Mouse (Mus musculus): Measurements from ENCODE around the gene Mindy1.

Gene Mindy1

GRCm38 (mm10) chr3:95294316-95294715, 13.2 kb downstream of the Mindy1 start:
- no peak for DNase-seq (ENCODE audit: low spot score)

DNA sequence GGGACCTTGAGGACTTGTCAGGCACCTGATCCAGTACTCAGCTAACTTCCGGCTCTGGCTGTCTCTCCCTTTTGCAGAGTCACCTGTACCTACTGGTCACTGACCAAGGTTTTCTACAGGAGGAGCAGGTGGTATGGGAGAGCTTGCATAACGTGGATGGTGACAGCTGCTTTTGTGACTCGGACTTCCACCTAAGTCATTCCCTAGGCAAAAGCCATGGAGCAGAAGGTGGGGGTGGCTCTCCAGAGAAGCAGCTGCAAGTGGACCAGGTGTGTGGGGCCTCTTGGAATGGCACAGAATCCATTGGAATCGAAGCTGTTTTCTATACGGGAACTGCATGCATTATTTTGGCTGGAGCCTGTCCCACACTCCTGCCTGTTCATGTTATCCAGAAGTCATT, 13.6 kb downstream of the Mindy1 start:
- no peak for DNase-seq (ENCODE audit: low spot score)

DNA sequence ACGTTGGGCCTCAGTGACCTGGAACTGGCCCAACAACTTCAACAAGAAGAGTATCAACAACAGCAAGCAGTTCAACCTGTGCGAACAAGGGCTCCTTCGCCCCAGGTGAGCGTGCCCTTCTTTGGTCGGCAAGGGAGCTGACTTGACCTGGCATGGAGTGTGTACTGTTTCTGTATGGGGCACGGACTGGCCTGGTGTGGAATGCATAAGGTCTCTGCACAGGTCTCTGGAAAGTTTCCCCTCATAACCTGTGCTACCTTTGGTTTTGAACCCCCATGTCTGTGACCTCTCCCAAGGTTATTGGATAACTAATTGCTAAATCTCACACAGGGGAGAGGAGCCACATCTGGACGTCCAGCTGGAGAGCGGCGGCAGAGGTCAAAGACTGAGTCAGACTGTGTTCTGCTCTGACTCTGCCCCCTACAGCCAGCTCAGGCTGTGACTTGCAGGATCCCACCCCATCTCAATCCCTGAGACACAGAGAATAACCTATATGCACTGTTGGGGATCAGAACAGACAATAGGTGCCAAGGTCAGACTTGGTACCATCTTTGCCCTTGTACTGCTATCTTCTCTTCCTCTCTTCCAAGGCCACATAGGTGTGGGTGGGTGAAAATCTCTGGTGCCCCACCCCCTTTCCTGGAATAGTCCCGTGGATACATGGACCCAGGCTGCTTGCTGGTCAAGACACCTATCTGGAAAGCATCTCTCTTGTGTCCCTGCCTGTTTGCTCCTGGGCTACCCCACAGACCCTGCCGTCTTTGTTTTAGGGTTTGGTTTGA, 14.4 kb downstream of the Mindy1 start:
- DNase-seq (ENCODE audit: low spot score), result no peak

DNA sequence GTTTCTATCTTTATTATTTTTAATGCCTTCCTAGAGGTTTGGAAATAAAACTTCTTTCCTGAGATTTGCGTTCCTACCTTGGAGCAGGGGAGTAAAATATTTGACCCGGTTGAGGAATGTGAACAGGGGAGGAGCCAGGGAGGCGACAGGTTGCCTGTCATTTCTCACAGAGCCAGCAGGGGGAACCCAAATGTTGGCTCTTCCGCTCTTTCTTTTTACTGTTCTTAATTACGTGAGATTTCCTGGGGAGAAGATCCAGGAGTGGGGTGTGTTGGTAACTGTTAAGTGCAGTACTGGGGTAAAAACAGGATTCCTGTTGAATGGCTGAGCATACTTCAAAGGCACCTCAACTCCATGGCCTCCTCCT, 14.9 kb downstream of the Mindy1 start:
- DNase-seq (ENCODE audit: low spot score), result no peak

DNA sequence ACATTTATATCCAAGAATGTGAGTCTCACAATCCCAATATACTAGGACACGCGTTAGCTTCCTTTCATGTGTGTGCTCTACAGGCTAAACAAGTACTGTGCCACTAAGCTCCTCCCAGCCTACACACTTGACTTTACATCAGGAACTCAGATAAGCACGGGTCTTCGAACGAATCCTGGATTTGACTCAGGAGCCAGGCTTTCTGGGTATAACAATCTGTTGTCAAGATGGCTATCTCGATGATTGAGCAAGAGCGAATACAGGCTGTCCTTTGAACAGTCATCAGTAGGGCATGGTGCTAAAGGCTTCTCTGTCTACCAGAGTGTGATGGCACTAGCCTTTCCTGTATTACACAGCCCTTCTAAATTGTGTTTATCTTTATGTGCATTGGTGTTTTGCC, 16.9 kb downstream of the Mindy1 start:
- DNase-seq (ENCODE audit: low spot score), result no peak

DNA sequence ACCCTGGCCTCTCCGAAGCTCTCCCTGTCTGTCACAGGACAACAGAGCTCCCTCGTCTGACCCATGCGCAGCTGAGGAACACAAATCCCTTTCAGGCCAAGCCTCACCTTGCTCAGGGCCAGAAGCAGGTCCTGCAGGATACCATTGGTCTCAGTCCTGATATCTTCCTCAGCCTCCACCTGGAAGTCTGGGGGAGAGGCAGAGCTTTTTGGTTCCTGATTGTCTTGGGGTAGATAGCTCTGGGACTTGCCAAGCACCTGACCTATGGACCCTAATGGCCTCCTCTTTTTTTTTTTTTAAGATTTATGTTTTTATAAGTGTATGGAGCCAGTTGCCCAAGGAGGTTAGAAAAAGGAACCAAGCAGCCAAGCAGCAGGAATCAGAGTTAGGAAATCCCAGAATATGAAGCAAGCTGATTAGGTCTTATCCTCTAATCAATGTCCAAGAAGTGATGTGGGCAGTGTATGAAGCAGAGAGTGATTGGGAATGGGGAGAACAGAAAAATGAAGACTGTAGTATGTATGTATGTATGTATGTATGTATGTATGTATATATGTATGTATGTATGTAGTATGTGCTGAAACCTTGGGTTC, 20.2 kb downstream of the Mindy1 start:
- DNase-seq (ENCODE audit: low spot score), result no peak

GRCm38 (mm10) chr3:95306244-95306643, 25.1 kb downstream of the Mindy1 start:
- DNase-seq (ENCODE audit: low spot score), result no peak

DNA sequence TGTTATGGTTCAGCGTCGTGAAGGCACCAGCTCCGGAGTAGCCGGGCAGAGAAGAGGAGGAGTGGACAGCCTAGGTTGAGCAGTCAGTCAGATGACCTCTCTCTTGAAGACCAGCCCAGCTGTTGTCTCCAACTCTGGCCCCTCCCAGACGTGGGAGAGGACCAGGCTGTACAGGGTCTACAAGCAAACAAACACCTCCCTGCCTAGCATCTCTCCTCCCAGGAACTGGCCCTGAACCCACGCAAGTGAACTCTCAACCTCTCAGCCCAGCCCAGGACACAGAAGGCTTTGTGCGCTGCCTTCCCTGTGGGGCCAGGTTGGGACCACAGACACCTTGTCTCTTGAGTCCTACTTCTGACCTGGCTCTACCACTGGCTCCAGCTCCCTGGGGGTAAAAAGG, 26.0 kb downstream of the Mindy1 start, which contains the start of gene Anxa9:
Gene Anxa9, minus strand, starts transcription at position 77 of the 400 bp plus-strand sequence.
- DNase-seq (ENCODE audit: low spot score), result no peak

DNA sequence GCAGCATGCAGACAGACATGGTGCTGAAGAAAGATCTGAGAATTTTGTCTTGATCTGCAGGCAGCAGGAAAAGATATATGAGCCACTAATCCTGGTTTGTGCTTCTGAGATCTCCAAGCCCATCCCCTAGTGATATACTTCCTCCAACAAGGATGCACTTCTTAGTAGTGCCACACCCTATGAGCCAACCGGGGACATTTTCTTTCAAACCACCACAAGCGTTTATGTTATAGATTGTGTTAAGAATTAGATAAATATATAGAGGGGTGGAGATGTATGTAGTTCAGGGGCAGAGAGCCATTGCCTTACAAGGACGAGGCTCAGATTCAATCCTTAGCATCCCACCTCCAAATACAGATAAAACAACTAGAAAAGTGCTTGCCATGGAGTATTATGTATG, 29.4 kb downstream of the Mindy1 start:
- DNase-seq (ENCODE audit: low spot score), result no peak

DNA sequence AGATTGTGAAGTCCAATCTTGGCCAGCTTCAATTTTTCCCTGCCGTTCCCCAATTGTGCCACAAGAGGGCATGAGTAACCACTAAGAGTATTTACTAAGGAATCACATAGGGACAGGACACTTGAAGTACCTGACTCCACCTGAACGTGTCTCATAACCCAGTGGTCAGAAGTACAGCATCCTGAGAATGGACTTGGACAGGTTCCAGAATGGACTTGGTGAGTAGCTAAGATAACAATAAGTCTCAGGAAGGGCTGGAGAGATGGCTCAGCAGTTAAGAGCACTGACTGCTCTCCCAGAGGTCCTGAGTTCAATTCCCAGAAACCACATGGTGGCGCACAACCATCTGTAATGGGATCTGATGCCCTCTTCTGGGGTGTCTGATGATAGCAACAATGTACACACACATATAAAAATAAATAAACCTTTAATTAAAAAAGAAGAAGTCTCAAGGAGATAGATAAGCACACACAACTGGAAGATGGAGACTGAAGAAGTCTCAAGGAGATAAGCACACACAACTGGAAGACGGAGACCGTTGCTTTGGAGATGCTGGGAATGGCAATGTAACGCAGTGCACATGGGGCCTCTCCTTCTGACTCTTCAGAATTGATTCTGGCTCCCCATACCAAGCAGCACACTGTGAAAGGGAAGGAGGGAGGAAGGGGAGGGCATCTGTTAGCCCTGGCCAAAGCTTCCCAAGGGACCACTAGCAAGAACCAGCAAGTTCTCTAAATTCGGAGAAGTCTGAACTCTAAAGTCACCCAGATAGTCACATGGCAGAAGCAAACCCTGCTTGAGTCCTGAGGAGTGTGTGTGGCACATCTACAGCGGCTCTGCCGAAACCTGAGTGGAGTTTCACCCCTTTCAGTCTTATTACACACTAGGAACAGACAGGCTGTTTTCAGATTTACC, 30.1 kb downstream of the Mindy1 start:
- peak; percentile 75 for DNase-seq (ENCODE audit: low spot score)

DNA sequence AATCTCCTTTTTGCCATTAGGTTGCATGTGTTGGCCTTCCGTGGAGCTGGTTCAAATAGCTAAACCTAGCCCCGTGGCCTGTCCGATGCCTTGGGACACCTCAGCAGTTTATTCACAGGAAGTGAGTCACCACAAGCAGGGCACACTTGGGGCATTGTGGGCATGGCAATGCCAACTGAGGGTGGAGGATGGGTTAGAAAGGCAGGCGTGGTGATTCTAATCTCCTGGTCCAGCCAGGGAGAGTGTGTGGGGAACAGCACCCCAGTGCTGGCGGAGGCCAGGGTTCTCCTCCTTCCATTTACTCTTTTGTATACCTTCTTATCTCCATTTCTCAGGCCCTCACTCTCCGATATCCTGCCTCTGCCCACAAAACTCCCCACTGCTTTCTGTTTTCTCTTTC, 31.5 kb downstream of the Mindy1 start:
- DNase-seq (ENCODE audit: low spot score), result no peak

DNA sequence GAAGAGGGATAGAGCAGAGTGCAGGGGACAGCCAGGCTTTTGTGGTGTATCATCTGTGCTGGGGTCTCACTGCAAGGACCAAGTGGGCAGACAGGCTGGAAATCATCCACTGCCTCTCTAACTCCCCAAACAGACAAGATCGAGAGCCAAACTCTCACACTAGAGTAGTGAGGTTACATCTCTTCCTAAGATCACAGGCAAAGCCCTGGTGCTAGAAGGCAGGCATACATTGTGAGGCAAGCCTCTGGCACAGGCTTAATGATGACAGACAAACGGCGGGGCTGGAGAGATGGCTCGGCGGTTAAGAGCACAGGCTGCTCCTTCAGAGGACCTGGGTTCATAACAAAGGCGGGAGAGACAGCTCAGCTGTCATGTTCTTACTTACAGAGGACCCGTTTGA, 32.3 kb downstream of the Mindy1 start:
- no peak for DNase-seq (ENCODE audit: low spot score)

GRCm38 (mm10) chr3:95314075-95314474, 32.9 kb downstream of the Mindy1 start:
- no peak for DNase-seq (ENCODE audit: low spot score)

DNA sequence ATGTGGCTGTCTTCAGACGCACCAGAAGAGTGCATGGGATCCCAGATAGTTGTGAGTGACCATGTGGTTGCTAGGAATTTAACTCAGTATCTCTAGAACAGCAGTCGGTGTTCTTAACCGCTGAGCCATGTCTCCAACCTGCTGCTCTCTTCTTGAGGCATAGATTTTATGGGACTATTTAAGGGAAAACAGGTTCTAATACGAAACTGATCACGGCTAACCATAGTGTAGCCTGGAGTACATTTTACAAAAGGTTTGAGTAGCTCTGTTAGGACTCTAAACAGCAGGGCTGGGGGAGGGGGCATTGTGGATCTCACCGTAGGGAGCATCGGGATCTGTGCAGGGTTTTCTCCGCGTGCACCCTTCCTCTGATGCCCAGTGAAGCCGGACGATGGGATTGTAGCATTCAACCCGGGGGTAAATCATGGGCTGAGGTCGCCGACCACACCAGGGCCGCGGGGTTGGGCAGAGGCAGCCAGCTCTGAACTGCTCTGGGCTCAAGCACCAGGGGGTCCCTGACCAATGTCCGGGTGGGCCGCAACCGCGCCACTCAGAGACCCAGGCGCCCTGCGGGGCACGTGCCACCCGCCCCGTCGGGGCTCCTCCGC, 33.4 kb downstream of the Mindy1 start, which contains the start of gene Cers2:
Gene Cers2, plus strand, starts transcription at position 306 of the 608 bp plus-strand sequence.
- no peak for DNase-seq (ENCODE audit: low spot score)

- peak; percentile 89 for DNase-seq (ENCODE audit: low spot score)
Observed at GRCm38 (mm10) chr3:95315094-95315843, 34.1 kb downstream of the Mindy1 start.

DNA sequence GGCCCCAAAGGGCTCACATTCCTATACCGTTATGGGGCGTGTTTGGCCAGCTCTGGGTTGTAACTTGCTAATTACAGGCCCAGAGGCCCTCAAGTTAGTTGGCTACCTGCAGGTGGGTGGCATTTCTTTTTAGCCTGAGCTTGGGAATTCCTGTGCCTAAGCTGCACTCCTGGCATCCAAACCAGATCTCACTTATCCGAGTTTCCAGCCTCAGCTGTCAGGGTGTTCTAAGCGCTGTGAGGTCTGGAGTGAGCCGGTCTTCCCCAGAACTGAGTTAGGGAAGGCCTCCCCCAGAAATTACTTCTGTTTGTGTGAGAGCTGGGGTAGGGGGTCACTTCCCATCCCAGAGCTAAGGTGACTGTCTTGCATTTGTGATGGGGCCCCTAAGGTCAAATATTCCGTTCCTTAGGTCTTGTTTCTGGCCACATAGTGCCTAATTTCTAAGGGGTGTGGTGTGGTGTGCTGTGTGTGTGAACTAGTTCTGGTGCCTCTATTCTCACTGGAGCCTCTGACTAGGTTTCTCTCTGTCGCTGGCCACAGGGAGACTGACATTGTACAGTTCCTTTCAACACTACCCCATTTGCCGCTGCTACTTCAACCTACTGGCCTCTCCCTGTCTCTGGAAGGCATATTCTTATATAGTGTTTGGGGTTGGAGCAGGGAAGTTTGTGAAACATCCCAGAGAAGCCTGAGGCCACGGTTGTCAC, 34.9 kb downstream of the Mindy1 start:
- DNase-seq (ENCODE audit: low spot score), result no peak

GRCm38 (mm10) chr3:95317414-95318080, 36.4 kb downstream of the Mindy1 start:
- DNase-seq (ENCODE audit: low spot score), result no peak

- no peak for DNase-seq (ENCODE audit: low spot score)
Observed at GRCm38 (mm10) chr3:95318548-95318947, 37.4 kb downstream of the Mindy1 start.

- DNase-seq (ENCODE audit: low spot score), result no peak
Observed at GRCm38 (mm10) chr3:95319110-95319509, 38.0 kb downstream of the Mindy1 start.
